Mouse (Mus musculus) liver, adult 2 months (tissue): ENCODE results near the gene Plekha1.

Experiments
- CTCF ChIP-seq: fragments of 200-500 bp; IDR thresholded peaks from 2 replicates; pipeline ENCODE4 v1.5.1; 2011; ENCODE audit warnings: low read depth, low read length, control low read depth
- POLR2A ChIP-seq: fragments of 200-500 bp; IDR thresholded peaks from 2 replicates; pipeline ENCODE4 v1.6.1; 2011; ENCODE audit warnings: low read length, control low read depth; ENCODE audit not compliant: insufficient read depth; ENCODE audit errors: extremely low read depth

DNA sequence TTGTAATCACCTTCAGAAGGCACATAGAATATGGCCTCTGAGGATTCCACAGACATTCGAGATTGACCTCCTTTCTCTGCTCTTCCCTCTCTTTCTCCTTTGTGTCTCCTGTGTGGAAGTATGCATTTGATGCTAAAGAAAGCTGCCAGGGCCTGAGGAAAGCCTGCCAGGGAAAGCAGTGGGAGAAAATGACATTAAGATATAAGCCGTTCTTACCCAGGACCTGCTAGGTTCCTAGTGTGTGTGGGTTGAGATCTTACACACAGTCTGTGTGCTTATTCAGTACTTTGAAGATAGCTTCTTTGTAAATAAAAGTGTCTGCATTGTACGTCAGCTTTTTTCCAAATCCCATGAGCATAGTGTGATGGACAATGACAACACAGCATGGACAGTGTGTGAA lies 30.5 kb downstream of the Plekha1 start:
- TF ChIP-seq POLR2A (no peak), CTCF (no peak)
